Mouse (Mus musculus) neural tube, embryonic 15.5 days (tissue): ENCODE results near the gene Nsf. TPM values are rescaled to one million over a fixed set of nuclear protein-coding genes. Genes with fewer than 3 reads are reported as not detected.

Experiments used
- ATAC-seq: fragments of 200-750 bp; cut with Nextera tagmentation; 2 replicates; pipeline ENCODE4 v1.8.0; 2017; ENCODE audit warnings: mild to moderate bottlenecking, moderate TSS enrichment, moderate library complexity; ENCODE audit not compliant: low FRiP score
- H3K27ac ChIP-seq: fragments of 300-500 bp; sonication (generic); replicated peaks from 2 replicates; pipeline ENCODE4 v1.5.1; 2015; ENCODE audit warnings: mild to moderate bottlenecking, inconsistent platforms
- H3K27me3 ChIP-seq: fragments of 300-500 bp; sonication (generic); replicated peaks from 2 replicates; pipeline ENCODE4 v1.6.1; 2015; ENCODE audit warnings: inconsistent platforms
- H3K36me3 ChIP-seq: fragments of 300-500 bp; sonication (generic); 2 replicates; pipeline ENCODE4 v1.6.1; 2015; ENCODE audit warnings: inconsistent platforms
- H3K4me1 ChIP-seq: fragments of 300-500 bp; sonication (generic); 2 replicates; pipeline ENCODE4 v1.6.1; 2015; ENCODE audit warnings: inconsistent platforms
- H3K4me2 ChIP-seq: fragments of 300-500 bp; sonication (generic); 2 replicates; pipeline ENCODE4 v1.6.1; 2015; ENCODE audit warnings: inconsistent platforms, mild to moderate bottlenecking, moderate library complexity
- H3K4me3 ChIP-seq: fragments of 300-500 bp; sonication (generic); replicated peaks from 2 replicates; pipeline ENCODE4 v1.5.1; 2015; ENCODE audit warnings: mild to moderate bottlenecking, inconsistent platforms
- H3K9ac ChIP-seq: fragments of 300-500 bp; sonication (generic); replicated peaks from 2 replicates; pipeline ENCODE4 v1.6.1; 2015; ENCODE audit warnings: mild to moderate bottlenecking, inconsistent platforms
- H3K9me3 ChIP-seq: fragments of 300-500 bp; sonication (generic); replicated peaks from 2 replicates; pipeline ENCODE4 v1.6.1; 2016; ENCODE audit warnings: inconsistent platforms
- WGBS: fragments of 180-500 bp; shearing (Covaris S2); methylation state at CpG from one replicate; pipeline ENCODE4 v1.1.7; 2015; ENCODE audit warnings: mixed read lengths; 5-methylcytosine and 5-hydroxymethylcytosine counted together
- polyA plus RNA-seq: library from polyadenylated mRNA; unstranded; fragments of >200 nt; fragmentation: Nextera tagmentation; extraction: Ambion mirVana; gene quantifications from 2 replicates; pipeline ENCODE4 v1.2.1, GENCODE M21; 2015

Gene Nsf
- polyA plus RNA-seq, 1 experiment from 2014 or later, result 244 TPM

DNA sequence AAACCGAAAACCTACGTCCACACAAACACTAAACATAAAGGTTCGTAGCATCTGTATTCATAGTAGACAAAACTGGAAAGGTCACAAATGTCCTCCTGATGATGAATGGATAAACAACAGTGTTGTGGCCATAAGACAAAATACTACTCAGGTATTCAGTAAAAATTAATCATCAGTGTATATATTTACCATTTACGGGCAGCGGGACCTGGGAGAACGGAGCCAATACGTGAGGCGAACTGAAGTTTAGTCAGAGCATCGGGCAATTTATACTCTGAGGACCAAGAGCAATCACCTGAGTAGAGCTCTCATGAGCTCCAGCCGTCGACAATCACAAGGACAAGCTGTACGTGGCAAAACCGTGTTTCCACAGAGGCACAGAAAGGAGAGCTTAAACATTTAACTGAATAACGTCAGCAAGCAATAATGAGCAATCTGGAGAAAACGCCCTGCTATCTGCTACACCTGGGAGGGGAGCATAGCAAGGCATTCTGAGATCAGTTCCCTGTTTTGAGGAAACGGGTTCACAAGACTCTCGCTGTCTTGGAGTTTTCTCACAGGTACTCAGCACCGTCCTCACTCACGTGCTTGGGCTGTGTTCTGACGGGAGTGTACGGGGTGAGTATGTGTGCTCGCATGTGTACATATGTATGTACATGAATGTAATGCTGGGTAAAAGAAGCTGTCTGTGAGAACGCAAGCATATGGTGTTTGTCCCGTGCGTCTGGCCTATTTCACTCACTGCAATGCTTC is 15.7 kb downstream of the Nsf start:
- Histone ChIP-seq H3K27ac (no peak overlapping the region), H3K4me1 (0 out of 2 replicates have a peak, but pooled peaks cover 4% of the 10 kb centered on the region), H3K36me3 (no peaks in the 10 kb centered on the region; the same call in 1 of the 2 replicates), H3K27me3 (no peaks in the 10 kb centered on the region), H3K9ac (no peak overlapping the region), H3K9me3 (no peaks in the 10 kb centered on the region), H3K4me3 (no peak overlapping the region), H3K4me2 (no peak overlapping the region)
- ATAC-seq, result no peak
- 92% methylated on average over 25 of the region's 25 CpGs for WGBS

DNA sequence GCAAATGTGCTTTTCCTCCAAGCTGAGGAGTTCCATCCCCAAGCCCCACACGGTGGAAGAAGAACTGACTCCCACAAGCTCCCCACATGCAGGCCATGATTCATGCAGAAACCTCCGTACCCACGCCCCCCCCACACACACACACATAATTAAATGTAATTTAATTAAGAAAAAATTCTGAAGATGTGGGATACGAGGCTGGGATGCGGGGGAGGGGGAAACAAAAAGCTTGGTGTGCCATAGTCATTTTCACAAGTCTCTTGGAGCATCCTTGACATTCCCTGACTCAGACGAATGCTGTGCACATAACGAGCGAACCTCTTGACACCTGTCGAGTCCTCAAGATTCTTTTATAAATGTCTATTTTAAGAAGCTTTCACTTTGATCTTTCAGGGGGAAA is 16.4 kb downstream of the Nsf start:
- H3K4me1 ChIP-seq, result 0 out of 2 replicates have a peak, but pooled peaks cover 4% of the 10 kb centered on the region
- H3K9me3 ChIP-seq, result no peaks in the 10 kb centered on the region
- ATAC-seq, result no peak
- H3K4me2 ChIP-seq, result no peak overlapping the region
- no peaks in the 10 kb centered on the region; the same call in 1 of the 2 replicates for H3K36me3 ChIP-seq
- no peaks in the 10 kb centered on the region for H3K27me3 ChIP-seq
- no peak overlapping the region for H3K4me3 ChIP-seq
- no peak overlapping the region for H3K9ac ChIP-seq
- 90% methylated on average over 9 of the region's 9 CpGs for WGBS
- H3K27ac ChIP-seq, result no peak overlapping the region

DNA sequence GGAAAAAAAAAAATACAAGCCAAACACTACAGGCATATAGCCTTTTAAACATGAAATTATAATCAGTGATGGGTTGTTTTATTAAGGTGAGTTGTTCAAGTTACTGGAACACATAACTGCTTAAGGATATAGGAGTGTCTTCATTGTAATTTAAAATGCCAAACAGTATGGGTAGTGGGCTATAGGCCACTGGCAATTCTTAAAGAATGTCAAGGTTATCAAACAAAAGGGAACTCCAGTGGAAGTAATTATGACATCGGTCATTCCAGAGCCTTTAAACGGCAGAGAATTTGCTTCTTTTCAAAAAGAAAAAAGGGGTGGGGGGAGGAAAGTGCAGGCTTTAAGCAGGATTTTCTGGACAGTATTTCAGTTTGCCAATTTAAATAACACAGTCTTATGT is 18.1 kb downstream of the Nsf start:
- 9% methylated on average over 2 of the region's 2 CpGs for WGBS
- Histone ChIP-seq H3K36me3 (no peaks in the 10 kb centered on the region; the same call in 1 of the 2 replicates), H3K4me3 (no peak overlapping the region), H3K27me3 (no peaks in the 10 kb centered on the region), H3K9me3 (no peaks in the 10 kb centered on the region), H3K9ac (no peak overlapping the region), H3K4me1 (0 out of 2 replicates have a peak, but pooled peaks cover 4% of the 10 kb centered on the region), H3K27ac (no peak overlapping the region), H3K4me2 (no peak overlapping the region)
- no peak for ATAC-seq

DNA sequence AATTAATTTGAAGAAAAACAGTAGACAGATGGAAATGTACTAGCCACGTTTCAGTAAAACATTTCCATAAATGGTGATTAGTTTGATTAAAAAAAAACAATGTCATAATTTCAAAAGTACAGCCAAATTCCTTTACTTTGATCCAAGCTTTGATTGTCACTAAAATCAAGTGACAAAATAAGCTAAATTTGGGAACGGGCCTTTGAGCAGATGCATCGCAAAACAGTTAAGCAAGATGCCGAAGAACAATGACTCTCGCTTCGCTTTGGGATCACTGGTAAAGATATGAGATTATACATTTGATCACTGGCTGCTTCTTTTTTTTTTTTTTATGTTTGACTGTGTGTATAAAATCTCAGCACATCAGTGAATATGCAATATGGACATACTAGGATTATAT is 20.0 kb downstream of the Nsf start:
- 0 out of 2 replicates have a peak, but pooled peaks cover 4% of the 10 kb centered on the region for H3K4me1 ChIP-seq
- no peaks in the 10 kb centered on the region for H3K27me3 ChIP-seq
- H3K4me2 ChIP-seq, result no peak overlapping the region
- H3K9me3 ChIP-seq, result no peaks in the 10 kb centered on the region
- H3K27ac ChIP-seq, result no peak overlapping the region
- no peak overlapping the region for H3K4me3 ChIP-seq
- WGBS, result 87% methylated on average over 6 of the region's 6 CpGs
- no peak for ATAC-seq
- no peak overlapping the region for H3K9ac ChIP-seq
- peaks cover 6% of the 10 kb centered on the region for H3K36me3 ChIP-seq

DNA sequence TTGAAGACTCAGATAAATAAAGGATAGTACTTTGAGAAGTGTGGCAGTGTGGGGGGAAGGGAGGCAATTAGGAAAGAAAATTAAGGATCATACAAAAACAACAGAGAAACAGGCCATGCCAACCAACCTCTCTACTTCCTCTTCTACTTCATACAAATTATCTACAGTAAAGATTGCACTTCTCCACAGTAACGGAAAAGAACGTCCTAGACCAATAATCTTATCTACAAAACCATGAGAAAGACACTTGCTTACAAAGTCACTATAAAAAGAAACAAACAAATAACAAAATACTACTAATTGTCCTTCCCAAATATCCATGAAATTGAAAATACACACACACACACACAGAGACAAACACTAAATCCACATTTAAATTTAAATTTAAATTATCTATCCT is 29.9 kb downstream of the Nsf start:
- Histone ChIP-seq H3K27ac (no peak overlapping the region), H3K4me1 (no peaks in the 10 kb centered on the region)
- WGBS, result 91% methylated on average over 2 of the region's 2 CpGs

DNA sequence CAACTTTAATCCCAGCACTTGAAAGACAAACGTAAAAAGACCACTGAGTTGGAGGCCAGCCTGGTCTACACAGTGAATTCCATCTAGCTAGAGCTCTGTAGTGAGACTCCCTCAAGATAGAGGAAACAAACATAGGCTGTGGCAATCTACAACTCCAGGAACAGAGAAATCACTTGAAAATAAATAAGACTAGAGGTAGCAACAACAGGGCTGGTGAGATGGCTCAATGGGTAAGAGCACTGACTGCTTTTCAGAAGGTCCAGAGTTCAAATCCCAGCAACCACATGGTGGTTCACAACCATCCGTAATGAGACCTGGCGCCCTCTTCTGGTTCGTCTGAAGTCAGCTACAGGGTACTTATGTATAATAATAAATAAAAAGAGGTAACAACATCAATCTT is 30.6 kb downstream of the Nsf start:
- Histone ChIP-seq H3K9me3 (no peaks in the 10 kb centered on the region), H3K4me3 (no peak overlapping the region), H3K4me1 (no peaks in the 10 kb centered on the region), H3K9ac (no peak overlapping the region), H3K4me2 (no peak overlapping the region), H3K36me3 (peaks cover 28% of the 10 kb centered on the region), H3K27ac (no peak overlapping the region), H3K27me3 (no peaks in the 10 kb centered on the region)
- ATAC-seq, result no peak
- 88% methylated on average over 4 of the region's 4 CpGs for WGBS

More for the DNA sequence above, 29.9 kb downstream of the Nsf start:
- no peak overlapping the region for H3K4me3 ChIP-seq
- H3K9me3 ChIP-seq, result no peaks in the 10 kb centered on the region
- ATAC-seq, result no peak
- H3K36me3 ChIP-seq, result peaks cover 31% of the 10 kb centered on the region
- no peak overlapping the region for H3K4me2 ChIP-seq
- no peaks in the 10 kb centered on the region for H3K27me3 ChIP-seq
- H3K9ac ChIP-seq, result no peak overlapping the region

DNA sequence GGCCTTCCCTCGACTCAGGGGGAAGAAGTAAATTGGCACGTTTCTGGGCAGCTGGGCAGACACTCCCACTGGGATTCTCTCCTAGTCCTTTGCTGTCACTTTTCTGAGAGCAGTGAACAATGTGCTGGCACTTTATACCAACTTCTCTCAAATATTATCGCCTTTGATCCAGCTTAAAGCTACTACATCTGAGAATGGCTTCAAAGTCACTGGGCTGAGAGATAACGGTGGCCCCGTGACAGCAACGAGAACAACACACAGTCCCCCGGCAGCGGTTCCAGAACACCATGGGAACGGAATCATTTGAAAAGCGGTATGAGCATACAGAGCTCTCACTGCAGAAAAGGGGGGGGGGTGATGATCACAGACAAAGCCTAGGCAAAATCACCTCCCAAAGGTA is 31.0 kb downstream of the Nsf start:
- Histone ChIP-seq H3K4me1 (no peaks in the 10 kb centered on the region), H3K36me3 (peaks cover 28% of the 10 kb centered on the region), H3K4me2 (no peak overlapping the region), H3K27me3 (no peaks in the 10 kb centered on the region), H3K9ac (no peak overlapping the region), H3K9me3 (no peaks in the 10 kb centered on the region), H3K4me3 (no peak overlapping the region), H3K27ac (no peak overlapping the region)
- ATAC-seq, result no peak
- WGBS, result 92% methylated on average over 10 of the region's 10 CpGs

DNA sequence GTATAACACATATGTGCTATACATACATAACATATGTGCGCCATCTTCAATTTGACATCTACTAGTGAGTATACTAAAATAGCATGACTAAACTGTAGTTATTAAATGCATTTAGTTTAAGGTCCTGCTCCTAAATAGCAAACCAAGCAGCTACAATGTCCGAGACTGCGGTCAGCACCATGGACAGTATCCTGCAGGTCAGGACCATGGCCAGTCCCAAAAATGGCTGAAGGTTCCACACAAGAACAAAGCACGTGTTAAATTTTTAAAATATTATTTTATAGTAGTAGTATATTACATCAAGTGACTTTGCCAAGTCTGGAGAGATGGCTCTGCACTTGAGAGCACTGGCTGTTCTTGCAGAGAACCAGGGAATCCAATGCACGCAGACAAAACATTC is 33.2 kb downstream of the Nsf start:
- Histone ChIP-seq H3K4me3 (no peak overlapping the region), H3K9ac (no peak overlapping the region), H3K36me3 (peaks cover 23% of the 10 kb centered on the region), H3K4me1 (no peaks in the 10 kb centered on the region), H3K27me3 (no peaks in the 10 kb centered on the region), H3K4me2 (no peak overlapping the region), H3K9me3 (no peaks in the 10 kb centered on the region), H3K27ac (no peak overlapping the region)
- WGBS, result 73% methylated on average over 5 of the region's 5 CpGs
- no peak for ATAC-seq

DNA sequence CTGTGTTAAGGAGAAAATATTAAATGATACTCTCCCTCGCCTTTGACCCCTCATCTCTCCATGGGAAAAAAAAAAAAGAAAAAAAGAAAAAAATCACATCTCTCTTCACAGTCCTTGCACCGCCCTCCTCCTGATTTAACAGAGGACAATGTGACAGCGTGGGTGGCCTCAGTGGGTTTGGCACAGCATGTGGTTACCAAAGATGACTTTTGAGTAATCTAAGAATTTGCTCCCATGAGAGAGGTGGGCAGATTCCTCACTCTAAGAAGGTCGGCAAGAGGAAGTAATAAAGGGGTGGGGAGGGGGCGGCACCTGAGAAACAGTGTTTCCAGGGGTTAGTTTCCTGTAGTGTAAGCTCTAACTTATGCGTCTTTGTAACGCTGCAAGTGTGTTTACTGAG is 37.0 kb downstream of the Nsf start:
- H3K4me2 ChIP-seq, result no peak overlapping the region
- no peak overlapping the region for H3K27ac ChIP-seq
- H3K4me1 ChIP-seq, result no peaks in the 10 kb centered on the region
- no peaks in the 10 kb centered on the region for H3K27me3 ChIP-seq
- H3K9ac ChIP-seq, result no peak overlapping the region
- no peak for ATAC-seq
- no peak overlapping the region for H3K4me3 ChIP-seq
- peaks cover 42% of the 10 kb centered on the region for H3K36me3 ChIP-seq
- H3K9me3 ChIP-seq, result no peaks in the 10 kb centered on the region
- 74% methylated on average over 7 of the region's 7 CpGs for WGBS

DNA sequence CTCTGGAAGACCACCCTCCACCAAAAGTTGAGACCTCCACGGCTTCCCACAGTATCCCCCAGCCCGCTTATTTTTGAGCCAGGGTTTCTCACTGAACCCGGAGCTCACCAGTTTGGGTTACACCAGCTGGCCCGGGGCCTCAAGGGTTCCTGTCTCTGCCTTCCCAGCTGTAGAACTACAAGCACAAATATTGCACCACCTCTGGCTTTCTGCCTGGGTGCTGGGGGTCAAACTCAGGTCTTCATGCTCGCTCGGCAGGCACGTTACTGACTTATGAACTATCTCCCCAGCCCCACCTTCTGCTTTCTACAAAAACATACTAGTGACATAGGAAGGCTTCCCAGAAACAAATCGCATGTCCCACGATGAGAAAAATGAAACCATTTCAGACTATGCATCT is 38.2 kb downstream of the Nsf start:
- Histone ChIP-seq H3K27me3 (no peaks in the 10 kb centered on the region), H3K4me1 (no peaks in the 10 kb centered on the region), H3K9ac (no peak overlapping the region), H3K27ac (no peak overlapping the region), H3K36me3 (peaks cover 43% of the 10 kb centered on the region), H3K4me3 (no peak overlapping the region), H3K4me2 (no peak overlapping the region), H3K9me3 (no peaks in the 10 kb centered on the region)
- ATAC-seq, result no peak
- WGBS, result 95% methylated on average over 9 of the region's 9 CpGs

DNA sequence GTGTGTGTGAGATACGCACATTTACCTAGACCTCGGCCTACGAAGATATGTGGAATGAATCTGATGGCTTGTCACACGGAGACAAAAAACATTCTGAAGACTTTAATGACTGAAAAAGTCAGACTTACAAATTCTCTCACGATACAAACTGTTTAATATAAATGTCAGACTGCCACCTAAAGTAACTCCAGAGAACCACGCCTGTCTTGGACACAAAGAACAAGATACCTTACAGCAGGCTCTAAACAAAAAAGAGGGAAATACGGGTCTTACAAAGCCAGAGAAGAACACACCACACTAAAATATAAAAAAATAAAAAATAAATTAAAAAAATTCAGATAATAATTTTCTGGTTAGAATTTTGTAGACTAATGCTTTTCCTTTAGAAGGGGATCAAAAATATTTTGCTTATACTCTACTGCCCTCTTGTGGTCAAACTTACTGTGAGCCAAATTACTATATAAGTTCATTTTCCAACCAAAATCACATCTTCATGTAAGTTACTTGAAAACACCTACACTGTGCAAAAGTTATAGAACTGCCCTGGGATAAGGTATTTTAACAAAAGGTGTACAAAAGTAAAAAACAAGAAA is 42.8 kb downstream of the Nsf start:
- no peaks in the 10 kb centered on the region for H3K4me1 ChIP-seq
- no peaks in the 10 kb centered on the region for H3K27me3 ChIP-seq
- no peak overlapping the region for H3K27ac ChIP-seq
- no peak overlapping the region for H3K9ac ChIP-seq
- H3K4me3 ChIP-seq, result no peak overlapping the region
- peaks cover 53% of the 10 kb centered on the region for H3K36me3 ChIP-seq
- no peak overlapping the region for H3K4me2 ChIP-seq
- no peaks in the 10 kb centered on the region for H3K9me3 ChIP-seq
- 59% methylated on average over 7 of the region's 7 CpGs for WGBS
- no peak for ATAC-seq

DNA sequence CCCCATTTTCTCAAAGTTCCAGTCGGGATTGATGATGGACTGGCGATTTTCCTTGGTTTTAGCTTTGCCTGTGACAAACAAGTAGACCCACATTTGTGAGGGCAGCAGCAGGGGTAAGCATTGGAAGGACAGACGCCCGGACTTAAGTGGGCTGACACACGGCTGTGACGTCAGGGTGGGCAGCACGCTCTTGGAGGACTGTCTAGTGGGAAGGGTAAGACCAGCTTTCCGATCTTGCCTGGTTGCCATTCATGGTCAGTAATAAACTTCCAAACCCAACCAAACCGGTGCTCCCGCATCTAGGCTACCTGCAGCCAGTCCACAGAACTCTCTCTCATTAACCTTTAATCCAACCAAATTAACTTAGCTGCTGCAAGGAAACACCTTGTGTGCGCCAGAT is 43.3 kb downstream of the Nsf start:
- Histone ChIP-seq H3K4me2 (no peak overlapping the region), H3K9me3 (no peaks in the 10 kb centered on the region), H3K27me3 (no peaks in the 10 kb centered on the region), H3K4me3 (no peak overlapping the region), H3K4me1 (no peaks in the 10 kb centered on the region), H3K27ac (no peak overlapping the region), H3K36me3 (peaks cover 47% of the 10 kb centered on the region), H3K9ac (no peak overlapping the region)
- ATAC-seq, result no peak
- 92% methylated on average over 11 of the region's 11 CpGs for WGBS
